Comparison of ENCODE assay signal across 15 mouse cellular contexts in the genomic region with DNA sequence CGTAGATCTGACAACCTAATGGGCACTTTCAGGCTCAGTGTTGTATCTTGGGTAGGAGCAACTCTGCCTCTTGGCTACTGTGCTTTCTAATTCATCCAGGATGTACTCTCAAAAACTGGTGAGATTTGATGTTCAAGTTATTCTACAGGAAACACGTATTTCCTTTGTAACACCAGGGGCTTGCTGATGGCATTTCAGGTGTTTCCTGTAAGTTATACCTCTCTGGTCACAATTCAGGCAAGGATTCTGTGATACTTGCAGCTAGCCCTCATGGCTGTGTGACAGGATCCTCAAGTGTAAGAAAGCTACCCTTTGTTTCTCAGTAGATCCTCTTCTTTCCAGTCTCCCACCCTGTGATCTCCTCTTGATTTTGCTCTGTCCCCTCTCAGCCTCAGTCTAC.
"Had no signal": no experiment of that assay in that cellular context is flagged by ENCODE, and none has a peak within 500 bp of the region (broad histone marks: within the 10 kb centered on the region; RNA-seq: fewer than 3 reads in every experiment).

No protein-coding gene starts in this region.

- DNase-seq: retina, postnatal 1 day; right cerebral cortex, adult 18-20 months; right cerebral cortex, postnatal 14 days; right cerebral cortex, postnatal 25 days; right cerebral cortex, postnatal 4 days; spleen, adult 18-20 months; thymus, adult 18-20 months; thymus, adult 2 months; thymus, postnatal 14 days; thymus, postnatal 25 days; thymus, postnatal 36 days; thymus, postnatal 4 days had no signal

- H3K9me3 ChIP-seq: neural tube, embryonic 15.5 days; stomach, embryonic 15.5 days had no signal

- H3K27me3 ChIP-seq: neural tube, embryonic 15.5 days; stomach, embryonic 15.5 days had no signal

- H3K4me1 ChIP-seq: neural tube, embryonic 15.5 days; stomach, embryonic 15.5 days had no signal

- H3K4me2 ChIP-seq: neural tube, embryonic 15.5 days; stomach, embryonic 15.5 days had no signal

- H3K4me3 ChIP-seq: neural tube, embryonic 15.5 days; stomach, embryonic 15.5 days had no signal

- H3K36me3 ChIP-seq: neural tube, embryonic 15.5 days; stomach, embryonic 15.5 days had no signal

- H3K27ac ChIP-seq: neural tube, embryonic 15.5 days; stomach, embryonic 15.5 days; stomach, postnatal 0 days had no signal

- H3K9ac ChIP-seq: neural tube, embryonic 15.5 days; stomach, embryonic 15.5 days had no signal
